Mouse (Mus musculus) C2C12 (cell line): ENCODE results near the gene Agap1.
A peak's percentile ranks its signal among the peaks of the same experiment; 100 is the strongest.

Experiments
- CEBPB ChIP-seq: IDR thresholded peaks from one replicate; pipeline ENCODE4 v1.6.1; 2011; ENCODE audit warnings: low read depth, mild to moderate bottlenecking, control low read depth, moderate library complexity
- CTCF ChIP-seq: IDR thresholded peaks from one replicate; pipeline ENCODE4 v1.5.1; 2011; ENCODE audit not compliant: control insufficient read depth, insufficient read depth, insufficient read length
- FOSL1 ChIP-seq: IDR thresholded peaks from one replicate; pipeline ENCODE4 v1.8.0; 2011; ENCODE audit warnings: mild to moderate bottlenecking, low read length; ENCODE audit not compliant: poor library complexity, insufficient read depth, severe bottlenecking
- MAX ChIP-seq: IDR thresholded peaks from one replicate; pipeline ENCODE4 v1.6.1; 2011; ENCODE audit warnings: mild to moderate bottlenecking, control low read depth
- MYOD1 ChIP-seq: IDR thresholded peaks from one replicate; pipeline ENCODE4 v1.6.1; 2011; ENCODE audit warnings: low read depth; ENCODE audit not compliant: control insufficient read depth, insufficient read length
- MYOG ChIP-seq: IDR thresholded peaks from one replicate; pipeline ENCODE4 v1.6.1; 2011; ENCODE audit not compliant: control insufficient read depth, insufficient read length; ENCODE audit errors: extremely low read depth
- USF1 ChIP-seq: IDR thresholded peaks from one replicate; pipeline ENCODE4 v1.6.1; 2011; ENCODE audit warnings: low read depth, mild to moderate bottlenecking, control low read depth, moderate library complexity

DNA sequence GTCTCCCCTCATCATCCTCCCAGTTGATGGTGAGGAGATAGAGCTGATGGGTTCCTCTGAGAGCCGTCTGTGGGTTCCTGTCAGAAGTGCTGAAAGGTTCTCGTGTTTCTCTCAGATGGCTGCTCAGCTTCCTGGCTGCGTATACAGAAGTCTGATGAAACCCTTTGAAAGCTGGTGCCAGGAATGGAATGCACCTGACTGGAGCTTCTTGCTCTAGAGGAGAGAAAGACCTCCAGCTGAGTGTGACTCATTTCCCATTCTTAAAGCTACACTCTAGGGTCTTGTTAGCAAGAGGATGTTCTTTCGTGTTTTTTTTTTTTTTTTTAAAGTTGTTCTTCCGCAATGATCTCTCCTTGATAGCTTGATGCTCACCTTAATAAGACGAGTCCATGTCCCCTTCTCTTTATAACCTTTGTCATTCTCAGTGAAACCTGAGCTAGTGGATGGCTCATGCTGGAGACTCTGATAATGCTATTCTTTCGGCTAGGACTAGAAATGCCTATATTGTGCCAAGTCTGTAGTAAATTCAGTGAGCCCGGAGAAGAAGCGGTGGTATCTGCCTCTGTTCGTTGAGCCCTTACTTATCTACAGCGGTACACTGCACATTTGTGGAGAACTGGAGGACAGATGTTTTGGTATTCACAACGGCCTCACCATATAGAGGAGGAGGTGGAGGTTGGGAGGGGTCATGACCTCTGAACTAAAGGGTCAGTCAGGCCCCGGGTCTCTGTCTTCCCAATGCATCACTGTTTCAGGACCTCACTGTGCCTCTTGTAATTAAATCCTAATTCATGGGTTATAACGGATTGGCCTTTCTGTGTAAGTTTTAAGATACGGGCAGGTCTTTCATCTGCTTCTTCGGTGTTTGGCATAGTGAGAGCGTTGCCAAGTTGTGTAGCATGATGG lies 2.8 kb downstream of the Agap1 start:
- TF ChIP-seq CTCF (no peak), MAX (no peak), MYOD1 (no peak), USF1 (no peak), MYOG (no peak), FOSL1 (no peak), CEBPB (peak; percentile 16)
